Mouse (Mus musculus): ENCODE measurements at regions not wholly inside any gene's neighbourhood (a gene's known extent, or its start where the extent isn't known, plus 50 kb on each side); places are given as distances from the start of the nearest gene placed in this dataset.

GRCm38 (mm10) chr16:19834128-19834527 lies 74.1 kb downstream of the B3gnt5 start:
- no peak for DNase-seq

- no peak for DNase-seq
Measured at GRCm38 (mm10) chr16:19834750-19835149, 74.7 kb downstream of the B3gnt5 start.

GRCm38 (mm10) chr16:19839831-19840230 lies 79.8 kb downstream of the B3gnt5 start:
- no peak for DNase-seq

GRCm38 (mm10) chr16:19842346-19843025 lies 82.5 kb downstream of the B3gnt5 start:
- DNase-seq, result no peak

DNA sequence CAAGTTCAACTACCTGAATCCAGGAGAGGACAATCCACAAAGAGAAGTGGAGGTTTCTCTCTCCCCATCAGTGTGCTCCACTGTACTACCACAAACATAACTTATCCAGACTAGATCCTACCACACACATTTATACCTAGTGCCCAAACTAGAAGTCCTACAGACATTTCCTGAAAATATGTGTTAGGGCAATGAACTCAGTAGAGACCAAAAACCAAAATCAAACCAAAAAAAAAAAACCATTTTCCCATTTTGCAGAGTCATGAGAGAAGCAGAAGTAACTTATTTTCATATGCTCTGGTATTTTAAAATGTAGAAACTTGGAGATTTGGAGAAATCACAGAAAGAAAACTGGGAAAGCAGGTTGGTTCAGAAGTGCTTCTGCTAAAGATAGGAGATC lies 83.7 kb downstream of the B3gnt5 start:
- no peak for DNase-seq

- DNase-seq, result no peak
Measured at GRCm38 (mm10) chr16:19848395-19848794, 88.4 kb downstream of the B3gnt5 start.

GRCm38 (mm10) chr16:19865306-19865705 lies 105.3 kb downstream of the B3gnt5 start:
- no peak for DNase-seq

DNA sequence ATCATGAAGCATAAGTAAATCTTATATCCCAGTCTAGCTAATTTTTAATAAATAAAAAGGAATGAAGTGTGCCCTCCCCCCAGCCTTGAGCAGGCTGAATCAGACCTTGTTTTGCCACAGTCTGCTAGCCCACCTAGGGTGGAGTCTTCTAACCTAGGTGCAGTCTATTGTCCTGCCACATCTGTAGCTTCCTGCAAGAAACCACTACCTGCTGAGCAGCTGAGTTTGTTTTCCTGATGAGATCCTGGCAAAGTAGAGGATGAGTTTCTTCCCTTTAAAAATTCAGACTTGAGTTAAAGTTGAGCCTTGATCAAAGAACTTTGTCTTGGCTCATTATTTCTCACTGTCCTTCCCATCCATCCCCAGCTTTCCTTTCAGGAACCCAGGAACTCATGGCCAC lies 105.9 kb downstream of the B3gnt5 start:
- DNase-seq, result no peak

- no peak for DNase-seq
Measured at GRCm38 (mm10) chr16:19869425-19869824, 109.4 kb downstream of the B3gnt5 start.

GRCm38 (mm10) chr16:19876861-19877554 lies 105.8 kb downstream of the Klhl6 start:
- DNase-seq, result no peak

GRCm38 (mm10) chr16:19882961-19883360 lies 99.9 kb downstream of the Klhl6 start:
- no peak for DNase-seq

GRCm38 (mm10) chr16:19883776-19884513 lies 98.9 kb downstream of the Klhl6 start:
- peak in 1 of 2 experiments; percentile 2 for DNase-seq

GRCm38 (mm10) chr16:19884535-19884934 lies 98.3 kb downstream of the Klhl6 start:
- DNase-seq, result no peak

DNA sequence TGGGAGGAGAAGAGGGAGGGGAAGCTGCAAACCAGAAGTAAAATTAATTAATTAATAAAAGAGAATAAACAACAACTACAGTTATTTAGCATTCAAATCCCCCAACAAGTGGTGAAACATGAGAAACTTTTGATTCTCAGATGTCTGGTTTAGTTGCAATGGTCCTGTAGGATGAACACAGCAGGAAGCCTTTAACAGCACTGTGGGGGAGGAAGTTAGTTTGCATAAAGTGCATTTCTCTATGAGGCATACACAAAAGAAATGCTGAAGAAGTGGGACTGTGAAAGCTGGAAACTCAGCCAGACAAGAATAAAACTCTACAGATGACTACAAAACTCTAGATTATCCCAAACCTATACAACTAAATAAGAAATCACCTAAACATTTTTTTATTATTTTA lies 96.2 kb downstream of the Klhl6 start:
- DNase-seq, result no peak

GRCm38 (mm10) chr16:19889576-19889975 lies 93.3 kb downstream of the Klhl6 start:
- DNase-seq, result no peak

GRCm38 (mm10) chr16:19891441-19891840 lies 91.4 kb downstream of the Klhl6 start:
- no peak for DNase-seq

- no peak for DNase-seq
Measured at GRCm38 (mm10) chr16:19894435-19894994, 88.3 kb downstream of the Klhl6 start.
